Mouse (Mus musculus) heart, embryonic 12.5 days (tissue): ENCODE results near the gene Kdr. TPM values are rescaled to one million over a fixed set of nuclear protein-coding genes. Genes with fewer than 3 reads are reported as not detected.

Source experiments
- ATAC-seq: fragments of 200-750 bp; cut with Nextera tagmentation; 2 replicates; pipeline ENCODE4 v1.8.0; 2017; ENCODE audit warnings: moderate TSS enrichment, moderate library complexity; ENCODE audit not compliant: insufficient number of reproducible peaks, low FRiP score
- H3K27ac ChIP-seq: fragments of 300-500 bp; sonication (generic); 2 replicates; pipeline ENCODE4 v1.5.1; 2016; ENCODE audit warnings: mild to moderate bottlenecking, moderate library complexity; ENCODE audit not compliant: poor library complexity, severe bottlenecking
- H3K27me3 ChIP-seq: fragments of 300-500 bp; sonication (generic); replicated peaks from 2 replicates; pipeline ENCODE4 v1.6.1; 2016; ENCODE audit warnings: mild to moderate bottlenecking, moderate library complexity
- H3K36me3 ChIP-seq: fragments of 300-500 bp; sonication (generic); 2 replicates; pipeline ENCODE4 v1.6.1; 2016; ENCODE audit warnings: mild to moderate bottlenecking, moderate library complexity
- H3K4me1 ChIP-seq: fragments of 300-500 bp; sonication (generic); replicated peaks from 2 replicates; pipeline ENCODE4 v1.6.1; 2016; ENCODE audit warnings: mild to moderate bottlenecking
- H3K4me2 ChIP-seq: fragments of 300-500 bp; sonication (generic); 2 replicates; pipeline ENCODE4 v1.6.1; 2016; ENCODE audit warnings: mild to moderate bottlenecking, moderate library complexity
- H3K4me3 ChIP-seq: fragments of 300-500 bp; sonication (generic); 2 replicates; pipeline ENCODE4 v1.5.1; 2016; ENCODE audit warnings: mild to moderate bottlenecking
- H3K9ac ChIP-seq: fragments of 300-500 bp; sonication (generic); 2 replicates; pipeline ENCODE4 v1.6.1; 2016; ENCODE audit warnings: mild to moderate bottlenecking, moderate library complexity
- H3K9me3 ChIP-seq: fragments of 300-500 bp; sonication (generic); replicated peaks from 2 replicates; pipeline ENCODE4 v1.6.1; 2016; ENCODE audit warnings: mild to moderate bottlenecking, moderate library complexity
- WGBS: fragments of 180-500 bp; shearing (Covaris S2); methylation state at CpG from one replicate; pipeline ENCODE4 v1.1.7; 2016; 5-methylcytosine and 5-hydroxymethylcytosine counted together
- polyA plus RNA-seq: library from polyadenylated mRNA; unstranded; fragments of >200 nt; fragmentation: Nextera tagmentation; extraction: Ambion mirVana; gene quantifications from 2 replicates; pipeline ENCODE4 v1.2.1, GENCODE M21; 2016

Kdr gene
- polyA plus RNA-seq = 48.0 and 48.6 TPM in 2 replicates

DNA sequence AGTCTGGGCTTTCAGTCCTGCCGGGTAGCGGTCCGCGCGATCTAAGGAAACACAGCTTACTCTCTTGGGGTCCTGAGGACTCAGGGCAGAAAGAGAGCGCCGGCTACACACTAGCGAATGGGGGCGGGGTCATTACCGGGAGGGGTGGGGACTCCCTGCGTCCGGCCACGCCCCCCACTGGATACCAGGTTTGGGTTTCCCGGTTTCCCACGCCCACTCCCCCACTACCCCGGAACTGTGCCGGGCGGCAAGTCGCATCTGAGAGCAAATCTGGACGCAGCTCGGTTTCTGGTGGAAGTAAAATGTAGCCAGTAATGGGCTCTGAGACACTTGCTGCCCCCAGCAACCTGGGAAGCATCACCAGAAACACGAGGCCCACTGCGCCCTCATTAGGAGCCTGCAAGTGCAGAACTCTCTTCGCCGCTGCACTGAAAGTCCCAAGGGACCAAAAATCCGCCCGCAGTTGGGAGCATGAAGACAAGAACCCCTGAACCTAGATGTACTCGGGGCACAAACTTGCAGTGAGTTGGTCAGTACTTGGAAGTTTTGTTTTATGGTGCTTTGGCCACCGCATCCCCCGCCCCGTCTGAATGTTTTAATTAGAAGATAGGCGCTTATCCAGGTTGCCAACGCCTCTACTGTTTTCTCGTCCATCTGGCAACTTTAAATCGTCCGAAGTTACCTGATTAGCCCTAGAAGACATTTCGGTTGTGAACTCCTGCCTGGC, at the start of gene Kdr:
TSS of gene Kdr (minus strand) at position 85 of the 727 bp plus-strand sequence.
- H3K4me3 ChIP-seq = peak within 1 kb of the TSS; percentile 71

DNA sequence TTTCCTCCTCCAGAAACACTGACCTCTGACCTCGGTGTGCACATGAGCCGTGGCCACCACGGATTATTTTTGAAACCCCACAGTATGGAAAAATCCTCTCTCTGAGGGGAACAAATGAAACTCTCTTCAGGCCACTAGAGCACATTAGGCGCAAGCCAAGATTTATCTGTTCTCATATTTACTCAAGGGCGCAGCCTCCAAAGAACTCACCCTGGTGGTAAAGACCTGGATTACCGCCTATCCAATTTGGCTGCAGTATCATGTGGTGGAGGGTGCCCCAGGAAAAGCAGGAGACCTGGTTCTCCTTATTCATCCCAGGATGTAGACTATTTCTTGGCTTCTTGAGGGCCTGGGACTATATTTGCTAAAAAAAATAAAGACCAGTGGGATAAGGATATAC, 48.5 kb upstream of the Kdr start:
- Histone ChIP-seq H3K4me1 (peaks cover 19% of the 10 kb centered on the region), H3K9ac (no peak overlapping the region), H3K27me3 (no peaks in the 10 kb centered on the region), H3K27ac (no peak overlapping the region), H3K4me3 (no peak overlapping the region), H3K36me3 (no peaks in the 10 kb centered on the region), H3K9me3 (no peaks in the 10 kb centered on the region), H3K4me2 (no peak overlapping the region)
- no peak for ATAC-seq
- WGBS = 71% methylated on average over 6 of the region's 6 CpGs

More for the DNA sequence above, at the start of gene Kdr:
- Histone ChIP-seq H3K9ac (peak within 1 kb of the TSS; percentile 80), H3K9me3 (0 out of 2 replicates have a peak, but pooled peaks cover 3% of the 10 kb centered on the region), H3K36me3 (no peaks in the 10 kb centered on the region), H3K27ac (peak within 1 kb of the TSS; percentile 80), H3K4me1 (peaks cover 12% of the 10 kb centered on the region), H3K4me2 (peak within 1 kb of the TSS; percentile 91), H3K27me3 (peaks cover 15% of the 10 kb centered on the region)
- WGBS = under 1% methylated on average over 36 of the region's 37 CpGs
- peak; percentile 93 for ATAC-seq

DNA sequence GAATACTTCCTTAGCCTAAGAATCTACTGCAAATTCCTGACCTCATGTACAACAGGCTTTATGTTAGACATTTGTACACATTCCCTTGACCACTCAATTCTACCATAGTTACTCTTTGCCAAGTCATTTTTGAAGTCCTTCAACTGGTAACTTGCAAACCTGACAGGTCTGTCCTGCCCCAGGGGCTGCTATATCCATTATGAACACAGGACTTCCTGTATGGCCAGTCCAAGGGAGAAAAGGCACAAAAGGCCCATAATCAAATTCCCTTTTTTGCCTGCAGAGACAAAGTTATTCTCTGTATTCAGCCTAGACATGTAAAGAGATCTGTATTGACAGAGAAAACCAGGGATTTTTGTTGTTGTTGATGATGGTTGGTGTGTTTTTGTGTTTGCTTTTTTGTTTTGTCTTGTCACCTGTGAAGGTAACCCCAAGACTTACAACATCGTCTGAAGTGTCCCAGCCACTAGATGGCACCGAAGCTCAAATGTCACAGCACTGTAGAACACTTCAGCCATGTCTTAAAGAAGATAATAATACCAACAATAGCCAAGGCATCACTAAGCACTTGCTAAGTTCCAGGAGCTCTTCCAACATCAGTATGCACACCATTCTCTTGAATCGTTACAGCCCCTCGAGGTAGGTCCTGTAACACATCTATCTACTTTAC, 47.9 kb upstream of the Kdr start:
- H3K27ac ChIP-seq = no peak overlapping the region
- no peaks in the 10 kb centered on the region for H3K9me3 ChIP-seq
- H3K27me3 ChIP-seq = no peaks in the 10 kb centered on the region
- no peak overlapping the region for H3K4me3 ChIP-seq
- H3K4me1 ChIP-seq = peaks cover 19% of the 10 kb centered on the region
- 52% methylated on average over 4 of the region's 4 CpGs for WGBS
- H3K4me2 ChIP-seq = no peak overlapping the region
- no peaks in the 10 kb centered on the region for H3K36me3 ChIP-seq
- H3K9ac ChIP-seq = no peak overlapping the region
- ATAC-seq = no peak

DNA sequence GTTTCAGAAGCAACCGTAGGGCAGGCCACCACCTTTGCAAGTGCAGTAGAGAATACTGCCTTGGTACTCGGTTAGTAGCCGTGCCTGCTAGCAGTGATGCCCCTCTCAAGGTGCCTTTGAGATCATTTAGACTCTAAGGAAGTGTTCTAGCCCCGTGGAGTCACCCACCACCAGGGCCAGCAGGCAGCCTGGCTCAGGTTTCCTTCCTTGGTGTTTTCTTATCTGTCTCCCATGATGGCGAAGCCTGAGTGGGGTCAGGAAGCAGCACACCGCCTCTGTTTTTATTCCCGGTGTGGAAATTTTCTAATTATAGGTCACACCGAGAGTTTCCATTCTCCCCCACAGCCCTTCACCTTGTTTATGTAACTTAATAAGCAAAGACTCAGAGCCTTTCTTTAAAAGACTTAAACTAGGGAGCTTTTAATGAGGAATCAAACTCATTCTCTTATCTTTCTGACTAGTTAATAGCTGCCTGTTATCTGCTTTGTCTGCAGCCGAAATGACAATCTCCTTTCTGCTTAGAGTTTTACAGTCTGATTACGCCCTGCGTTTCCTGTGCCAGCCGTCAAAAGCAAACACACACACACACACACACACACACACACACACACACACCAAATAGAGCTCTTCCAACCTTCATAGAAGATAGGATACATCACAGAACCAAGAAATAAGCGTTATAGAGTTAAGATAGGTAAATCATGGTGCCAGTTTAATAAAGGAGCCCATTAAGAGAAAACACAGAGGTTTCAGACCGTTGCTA, 44.9 kb upstream of the Kdr start:
- Histone ChIP-seq H3K4me3 (no peak overlapping the region), H3K4me1 (peaks cover 19% of the 10 kb centered on the region), H3K9me3 (no peaks in the 10 kb centered on the region), H3K27me3 (no peaks in the 10 kb centered on the region), H3K27ac (peak overlapping the region; percentile 72), H3K36me3 (no peaks in the 10 kb centered on the region), H3K9ac (0 out of 2 replicates have a peak overlapping the region, but pooled peaks have one; percentile 4), H3K4me2 (peak overlapping the region; percentile 42)
- 19% methylated on average over 14 of the region's 14 CpGs for WGBS
- ATAC-seq = peak; percentile 36; the same call in 1 of the 2 replicates

DNA sequence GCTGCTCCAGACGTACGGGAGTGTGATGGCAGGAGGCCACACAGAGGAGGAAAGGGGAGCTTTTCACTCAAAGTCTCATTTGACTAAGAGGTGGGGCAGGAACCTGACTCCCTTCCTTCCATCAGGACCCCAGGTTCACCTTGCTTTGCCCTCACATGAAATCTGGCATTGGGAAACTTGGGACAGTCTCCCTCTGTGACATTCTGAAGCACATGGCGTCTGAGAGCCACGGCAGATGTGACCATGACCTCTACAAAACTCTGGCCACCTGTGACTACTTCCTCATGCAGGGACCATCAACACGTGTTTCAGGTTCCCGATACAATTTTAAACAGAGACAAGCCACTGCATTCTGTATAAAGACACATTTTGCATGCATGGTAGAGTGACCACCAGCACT, 44.2 kb upstream of the Kdr start:
- H3K36me3 ChIP-seq = no peaks in the 10 kb centered on the region
- H3K9me3 ChIP-seq = no peaks in the 10 kb centered on the region
- 80% methylated on average over 6 of the region's 6 CpGs for WGBS
- H3K4me3 ChIP-seq = no peak overlapping the region
- ATAC-seq = no peak
- H3K4me1 ChIP-seq = peaks cover 19% of the 10 kb centered on the region
- H3K9ac ChIP-seq = no peak overlapping the region
- H3K27me3 ChIP-seq = no peaks in the 10 kb centered on the region
- peak overlapping the region; percentile 72; the same call in 1 of the 2 replicates for H3K27ac ChIP-seq
- H3K4me2 ChIP-seq = no peak overlapping the region

DNA sequence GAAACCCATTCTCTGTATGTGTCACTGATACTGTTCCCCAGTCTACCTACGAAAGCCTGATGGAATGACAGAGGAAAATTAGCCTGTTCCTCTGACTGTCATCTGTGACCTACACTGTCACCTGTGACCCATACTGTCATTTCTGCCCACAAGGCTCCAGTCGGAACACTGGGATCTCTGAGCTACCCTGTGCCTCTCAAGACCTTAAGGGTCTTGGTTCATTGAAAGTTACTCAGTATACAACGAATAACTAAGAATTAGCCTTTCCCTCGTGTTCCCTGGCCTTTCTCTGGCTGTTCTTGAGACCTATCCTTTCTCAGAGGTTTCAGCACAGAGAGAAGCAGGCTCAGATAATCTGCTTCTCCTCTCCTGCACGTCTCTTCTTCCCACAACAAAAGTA, 40.1 kb upstream of the Kdr start:
- Histone ChIP-seq H3K9ac (no peak overlapping the region), H3K9me3 (no peaks in the 10 kb centered on the region), H3K4me1 (peaks cover 13% of the 10 kb centered on the region), H3K4me2 (no peak overlapping the region), H3K27ac (no peak overlapping the region), H3K36me3 (no peaks in the 10 kb centered on the region), H3K4me3 (no peak overlapping the region), H3K27me3 (no peaks in the 10 kb centered on the region)
- 74% methylated on average over 5 of the region's 5 CpGs for WGBS
- ATAC-seq = no peak

DNA sequence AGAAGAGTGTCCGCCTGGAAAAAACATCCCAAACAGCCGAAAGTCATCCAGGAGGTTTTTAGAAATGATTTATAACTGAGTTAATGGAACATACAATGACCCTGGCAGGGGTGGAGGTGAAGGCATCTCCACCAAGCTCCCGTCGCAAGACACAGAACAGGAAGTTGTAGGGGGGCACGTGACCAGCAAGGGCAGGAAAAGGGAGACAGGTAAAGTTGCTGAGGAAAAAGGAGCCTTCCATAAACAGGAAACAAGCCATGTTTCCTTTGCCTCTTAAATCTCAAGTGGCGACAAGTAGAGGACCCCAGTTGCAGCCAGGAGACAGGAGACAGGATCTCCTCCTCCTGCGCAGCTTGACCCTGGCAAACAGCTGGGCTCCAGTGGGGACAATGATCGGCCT, 37.8 kb upstream of the Kdr start:
- Histone ChIP-seq H3K27me3 (no peaks in the 10 kb centered on the region), H3K4me1 (peaks cover 4% of the 10 kb centered on the region), H3K9ac (no peak overlapping the region), H3K9me3 (no peaks in the 10 kb centered on the region), H3K4me3 (no peak overlapping the region), H3K36me3 (no peaks in the 10 kb centered on the region), H3K27ac (no peak overlapping the region), H3K4me2 (no peak overlapping the region)
- WGBS = 45% methylated on average over 8 of the region's 8 CpGs
- ATAC-seq = no peak

DNA sequence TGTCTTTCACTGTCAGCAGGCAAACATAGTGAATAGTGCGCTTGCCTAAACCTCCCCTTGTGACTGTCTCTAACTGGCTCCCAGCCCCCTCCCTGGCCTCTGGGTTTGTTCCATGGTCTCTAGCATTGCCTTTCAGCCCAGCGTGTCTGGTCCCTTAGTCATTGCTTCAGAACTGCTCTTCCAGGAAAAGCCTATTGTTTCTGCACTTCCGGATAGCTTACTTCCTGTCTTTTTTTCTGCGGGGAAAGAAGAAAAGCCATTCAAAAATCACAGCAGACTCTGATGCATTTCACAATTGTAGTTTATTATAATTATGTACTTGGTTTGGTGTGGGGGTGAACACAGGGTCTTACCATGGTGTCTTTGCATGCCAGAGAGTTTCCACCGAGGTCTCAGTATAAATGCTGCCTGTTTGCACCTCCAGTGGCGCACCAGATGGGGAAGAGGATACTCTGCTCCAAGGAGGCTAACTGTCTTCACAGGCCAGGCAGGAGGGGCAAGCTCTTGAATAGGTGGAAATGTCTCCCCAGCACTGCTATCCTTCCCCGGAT, 35.7 kb upstream of the Kdr start:
- H3K9ac ChIP-seq = no peak overlapping the region
- H3K4me2 ChIP-seq = no peak overlapping the region
- H3K4me1 ChIP-seq = peaks cover 4% of the 10 kb centered on the region
- H3K27me3 ChIP-seq = no peaks in the 10 kb centered on the region
- WGBS = 44% methylated on average over 7 of the region's 7 CpGs
- no peaks in the 10 kb centered on the region for H3K36me3 ChIP-seq
- H3K4me3 ChIP-seq = no peak overlapping the region
- no peak for ATAC-seq
- H3K27ac ChIP-seq = peak overlapping the region; percentile 65
- no peaks in the 10 kb centered on the region for H3K9me3 ChIP-seq

DNA sequence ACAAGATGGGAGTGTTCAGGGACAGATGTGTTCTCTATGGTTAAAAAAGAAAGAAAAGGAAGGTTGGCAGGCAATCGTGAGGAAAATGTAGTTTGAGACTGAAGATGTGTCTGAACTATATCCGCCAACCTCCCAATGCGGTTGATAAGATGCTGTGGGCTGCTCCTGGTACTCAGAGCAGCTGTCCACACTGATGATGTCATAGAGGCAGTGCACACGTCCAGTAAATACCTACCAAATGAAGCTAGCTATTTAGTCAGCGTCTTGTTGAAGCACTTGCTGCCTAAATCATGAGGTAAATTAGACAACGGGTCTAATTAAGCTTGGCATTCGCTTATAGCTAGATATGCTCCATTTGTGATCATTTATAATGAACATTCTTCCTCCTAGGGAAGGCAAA, 28.1 kb upstream of the Kdr start:
- Histone ChIP-seq H3K9ac (no peak overlapping the region), H3K27me3 (no peaks in the 10 kb centered on the region), H3K27ac (no peak overlapping the region), H3K9me3 (no peaks in the 10 kb centered on the region), H3K4me1 (peaks cover 33% of the 10 kb centered on the region), H3K36me3 (no peaks in the 10 kb centered on the region), H3K4me3 (no peak overlapping the region), H3K4me2 (no peak overlapping the region)
- no peak for ATAC-seq
- WGBS = 48% methylated on average over 7 of the region's 7 CpGs

DNA sequence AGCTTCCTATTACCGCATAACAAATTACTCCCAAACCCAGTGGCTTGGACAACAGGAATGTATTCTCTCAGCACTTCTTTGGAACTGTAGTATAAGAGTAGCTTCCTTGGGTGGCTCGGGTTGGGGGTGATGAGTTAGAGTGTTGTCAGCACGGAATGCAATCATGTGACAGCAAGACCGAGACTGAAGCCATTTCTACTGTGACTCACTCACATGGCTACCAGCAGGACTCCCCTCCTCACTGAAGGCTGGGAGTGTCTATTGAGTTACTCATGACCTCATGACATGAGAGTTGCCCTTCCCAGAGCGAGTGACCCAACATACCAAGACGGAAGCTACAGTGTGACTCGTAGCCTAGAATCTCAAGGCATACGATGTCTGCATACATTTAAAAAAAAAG, 12.0 kb upstream of the Kdr start:
- H3K4me2 ChIP-seq = no peak overlapping the region
- 0 out of 2 replicates have a peak, but pooled peaks cover 3% of the 10 kb centered on the region for H3K4me1 ChIP-seq
- no peak overlapping the region for H3K9ac ChIP-seq
- H3K27ac ChIP-seq = no peak overlapping the region
- H3K36me3 ChIP-seq = no peaks in the 10 kb centered on the region
- H3K4me3 ChIP-seq = no peak overlapping the region
- ATAC-seq = no peak
- 71% methylated on average over 8 of the region's 8 CpGs for WGBS
- H3K27me3 ChIP-seq = no peaks in the 10 kb centered on the region; the same call in 1 of the 2 replicates
- H3K9me3 ChIP-seq = no peaks in the 10 kb centered on the region

DNA sequence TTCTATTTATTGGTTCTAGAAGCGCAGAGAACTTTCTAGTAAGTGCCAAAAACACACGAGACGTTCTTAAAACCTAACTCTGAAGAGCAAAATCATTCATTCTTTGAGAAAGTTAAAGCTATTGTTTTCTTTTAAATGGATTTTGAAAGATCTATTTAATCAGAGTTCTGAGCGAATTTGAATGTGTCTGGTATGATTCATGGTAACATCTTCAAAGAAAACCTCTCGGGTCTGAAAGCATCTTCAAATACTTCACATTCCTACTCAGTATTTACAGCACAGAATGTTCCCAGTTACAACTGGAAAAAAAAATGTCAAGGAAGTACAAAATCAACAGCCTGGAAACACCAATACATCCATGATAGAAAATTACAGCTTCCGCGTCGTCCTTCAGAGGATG, 9.3 kb upstream of the Kdr start:
- WGBS = 78% methylated on average over 8 of the region's 8 CpGs
- Histone ChIP-seq H3K36me3 (no peaks in the 10 kb centered on the region), H3K27me3 (no peaks in the 10 kb centered on the region; the same call in 1 of the 2 replicates), H3K4me3 (no peak overlapping the region), H3K4me1 (0 out of 2 replicates have a peak, but pooled peaks cover 3% of the 10 kb centered on the region), H3K27ac (no peak overlapping the region), H3K9ac (no peak overlapping the region), H3K4me2 (no peak overlapping the region), H3K9me3 (no peaks in the 10 kb centered on the region)
- no peak for ATAC-seq
